Mouse (Mus musculus): ENCODE data around the gene Il1f5.

Il1f5 gene

GRCm38 (mm10) chr2:24276654-24277053, at the start of gene Il1f5:
Gene Il1f5 (plus strand): TSS chr2:24276954.
- DNase-seq = no peak

DNA sequence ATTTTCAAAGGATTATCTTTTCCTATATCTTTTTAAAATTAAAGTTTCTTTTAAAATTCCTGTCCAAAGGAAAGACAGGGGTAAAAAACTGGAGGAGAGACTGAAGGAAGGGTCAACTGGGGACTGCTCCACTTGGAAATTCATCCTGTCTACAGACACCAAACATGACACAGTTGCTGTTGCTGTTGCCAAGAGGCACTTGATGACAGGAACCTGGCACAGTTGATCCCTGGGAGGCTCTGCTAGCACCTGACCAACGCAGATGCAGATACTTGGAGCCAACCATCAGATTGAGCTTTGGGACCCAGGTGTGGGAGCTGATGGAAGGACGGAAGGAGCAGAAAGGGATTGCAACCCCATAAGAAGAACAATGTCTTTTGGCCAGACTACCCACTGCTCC, 49.6 kb upstream of the Il1f5 start:
- no peak for DNase-seq

DNA sequence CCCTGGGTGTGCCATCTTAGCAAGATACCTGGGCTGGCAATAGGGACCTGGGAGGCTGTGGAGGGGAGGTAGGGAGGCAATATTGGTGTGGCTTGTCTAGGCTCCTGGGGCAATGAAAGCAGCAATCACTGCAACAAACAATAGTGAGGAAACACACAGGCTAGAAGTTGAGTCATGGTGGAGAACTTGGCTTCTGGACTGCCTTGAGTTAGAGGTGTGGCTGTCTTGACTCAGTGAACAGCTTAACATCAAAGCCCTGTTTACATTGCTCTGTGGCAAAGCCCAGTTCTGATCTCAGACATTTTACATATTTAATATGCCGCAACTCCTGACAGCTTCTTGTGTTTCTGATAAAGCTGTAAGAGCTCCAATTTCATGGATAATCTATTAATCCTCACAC, 9.3 kb upstream of the Il1f5 start:
- DNase-seq = no peak

GRCm38 (mm10) chr2:24273619-24274018, 3.1 kb upstream of the Il1f5 start:
- no peak for DNase-seq

DNA sequence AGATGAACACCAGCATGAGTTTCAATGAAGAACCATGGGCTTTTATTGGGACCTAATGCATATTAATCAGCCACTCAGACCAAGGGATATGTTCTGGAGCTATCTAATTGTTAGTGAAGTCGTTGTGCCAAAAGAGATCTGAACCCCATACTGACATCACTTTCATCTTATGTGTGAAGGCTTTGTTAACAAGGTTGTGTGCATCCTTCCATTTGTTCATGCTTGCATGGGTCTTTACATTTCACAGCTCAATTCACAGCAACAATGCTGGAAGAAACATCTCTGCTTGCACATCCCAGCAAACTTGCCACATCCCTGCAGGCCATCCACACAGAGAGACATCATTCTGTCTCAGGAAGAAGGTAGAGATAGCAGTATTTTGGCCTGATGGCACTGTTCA, 1.6 kb upstream of the Il1f5 start:
- DNase-seq = peak; percentile 3

GRCm38 (mm10) chr2:24290896-24291295, 14.1 kb downstream of the Il1f5 start, which contains the start of gene Il1f10:
Gene Il1f10 (plus strand): TSS chr2:24291196.
- no peak for DNase-seq

GRCm38 (mm10) chr2:24294616-24295015, 17.9 kb downstream of the Il1f5 start:
- no peak for DNase-seq

GRCm38 (mm10) chr2:24296837-24297236, 20.1 kb downstream of the Il1f5 start:
- DNase-seq = peak; percentile 73

GRCm38 (mm10) chr2:24311302-24312001, 34.7 kb downstream of the Il1f5 start:
- DNase-seq = no peak

GRCm38 (mm10) chr2:24316919-24317318, 40.2 kb downstream of the Il1f5 start:
- DNase-seq = no peak

DNA sequence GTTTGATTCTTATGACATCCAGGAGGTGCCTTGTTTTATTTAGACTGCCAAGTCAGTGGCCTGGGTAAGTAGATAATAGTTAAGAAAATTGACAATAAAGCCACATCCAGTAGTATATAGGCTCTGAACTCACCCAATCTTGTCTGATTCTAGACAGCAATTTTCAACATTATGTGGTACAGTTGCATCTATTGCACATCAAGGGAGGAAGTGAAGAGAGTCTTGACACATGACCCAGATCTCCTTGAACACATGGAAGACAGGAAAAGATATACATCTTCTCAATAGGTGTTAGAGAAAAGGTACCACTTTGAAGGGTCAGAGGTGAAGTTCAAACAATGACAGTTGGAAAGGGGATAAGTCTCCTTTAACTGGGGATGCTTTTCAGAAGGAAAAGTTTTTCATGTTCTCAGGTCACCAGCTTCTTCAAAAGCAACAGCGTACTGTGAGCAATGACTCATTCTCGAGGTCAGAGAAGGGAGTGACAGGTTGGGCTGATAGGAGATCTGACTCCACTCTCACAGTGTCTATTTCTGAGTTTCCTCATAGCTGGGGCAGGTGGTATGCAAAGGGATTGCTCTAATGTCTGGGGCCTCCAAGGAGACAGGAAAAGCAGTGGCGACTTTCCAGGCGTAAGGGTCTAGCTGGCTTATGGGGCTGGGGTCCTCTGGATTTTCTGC, 41.3 kb downstream of the Il1f5 start:
- no peak for DNase-seq

Measured in embryo, embryonic 11 days (tissue).